Mouse (Mus musculus) liver, embryonic 13.5 days (tissue): Measurements from ENCODE around the gene Retreg1. TPM values are rescaled to one million over a fixed set of nuclear protein-coding genes. Genes with fewer than 3 reads are reported as not detected.
A peak's percentile ranks its signal among the peaks of the same experiment; 100 is the strongest.

Experiments used
- ATAC-seq: fragments of 200-750 bp; cut with Nextera tagmentation; 2 replicates; pipeline ENCODE4 v1.8.0; 2017; ENCODE audit warnings: low read depth, mild to moderate bottlenecking, moderate number of reproducible peaks, moderate library complexity
- DNase-seq: peaks from one replicate; pipeline ENCODE4 v3.0.0; 2022
- H3K27ac ChIP-seq: fragments of 300-500 bp; sonication (generic); 2 replicates; pipeline ENCODE4 v1.5.1; 2015; ENCODE audit warnings: moderate library complexity, mild to moderate bottlenecking, inconsistent platforms
- H3K27me3 ChIP-seq: fragments of 300-500 bp; sonication (generic); 2 replicates; pipeline ENCODE4 v1.6.1; 2015; ENCODE audit warnings: mild to moderate bottlenecking, inconsistent platforms
- H3K36me3 ChIP-seq: fragments of 300-500 bp; sonication (generic); 2 replicates; pipeline ENCODE4 v1.6.1; 2015; ENCODE audit warnings: mild to moderate bottlenecking, inconsistent platforms
- H3K4me1 ChIP-seq: fragments of 300-500 bp; sonication (generic); replicated peaks from 2 replicates; pipeline ENCODE4 v1.6.1; 2015; ENCODE audit warnings: inconsistent platforms
- H3K4me2 ChIP-seq: fragments of 300-500 bp; sonication (generic); 2 replicates; pipeline ENCODE4 v1.6.1; 2015; ENCODE audit warnings: inconsistent platforms, mild to moderate bottlenecking, moderate library complexity
- H3K4me3 ChIP-seq: fragments of 300-500 bp; sonication (generic); replicated peaks from 2 replicates; pipeline ENCODE4 v1.5.1; 2015; ENCODE audit warnings: mild to moderate bottlenecking, inconsistent platforms
- H3K9ac ChIP-seq: fragments of 300-500 bp; sonication (generic); 2 replicates; pipeline ENCODE4 v1.6.1; 2015; ENCODE audit warnings: mild to moderate bottlenecking, inconsistent platforms
- H3K9me3 ChIP-seq: fragments of 300-500 bp; sonication (generic); replicated peaks from 2 replicates; pipeline ENCODE4 v1.6.1; 2016; ENCODE audit warnings: inconsistent platforms
- WGBS: fragments of 180-500 bp; shearing (Covaris S2); methylation state at CpG from one replicate; pipeline ENCODE4 v1.1.7; 2015; ENCODE audit not compliant: insufficient replicate concordance; 5-methylcytosine and 5-hydroxymethylcytosine counted together
- polyA plus RNA-seq: library from polyadenylated mRNA; unstranded; fragments of >200 nt; fragmentation: Nextera tagmentation; extraction: Ambion mirVana; gene quantifications from 2 replicates; pipeline ENCODE4 v1.2.1, GENCODE M21; 2015

Gene Retreg1
- polyA plus RNA-seq, 1 experiment from 2014 or later: 1.4 TPM

DNA sequence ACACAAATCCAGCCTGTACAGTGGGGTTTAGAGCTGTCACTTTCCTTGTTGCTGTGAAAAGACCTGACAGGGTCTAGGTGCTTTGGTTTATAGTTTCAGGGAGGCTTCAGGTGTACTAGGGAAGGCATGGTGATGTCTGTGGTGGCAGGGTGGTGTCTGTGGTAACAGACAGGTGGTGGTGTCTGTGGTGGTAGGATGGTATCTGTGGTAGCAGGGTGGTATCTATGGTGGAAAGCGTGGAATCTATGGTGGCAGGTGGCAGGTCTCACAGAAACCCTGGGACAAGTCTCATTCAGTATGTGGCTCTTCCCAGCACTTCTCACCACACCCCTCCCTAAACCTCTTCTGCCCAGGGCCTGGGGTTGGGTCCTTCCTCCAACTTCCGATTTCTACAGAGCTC is 8.7 kb upstream of the Retreg1 start:
- peaks cover 2% of the 10 kb centered on the region; the same call in 1 of the 2 replicates for H3K4me1 ChIP-seq
- no peak for ATAC-seq
- no peaks in the 10 kb centered on the region for H3K27me3 ChIP-seq
- 56% methylated on average over 2 of the region's 2 CpGs for WGBS
- H3K4me3 ChIP-seq: no peak overlapping the region
- H3K4me2 ChIP-seq: no peak overlapping the region
- H3K9me3 ChIP-seq: no peaks in the 10 kb centered on the region
- no peaks in the 10 kb centered on the region for H3K36me3 ChIP-seq
- H3K27ac ChIP-seq: no peak overlapping the region
- H3K9ac ChIP-seq: no peak overlapping the region
- no peak for DNase-seq

DNA sequence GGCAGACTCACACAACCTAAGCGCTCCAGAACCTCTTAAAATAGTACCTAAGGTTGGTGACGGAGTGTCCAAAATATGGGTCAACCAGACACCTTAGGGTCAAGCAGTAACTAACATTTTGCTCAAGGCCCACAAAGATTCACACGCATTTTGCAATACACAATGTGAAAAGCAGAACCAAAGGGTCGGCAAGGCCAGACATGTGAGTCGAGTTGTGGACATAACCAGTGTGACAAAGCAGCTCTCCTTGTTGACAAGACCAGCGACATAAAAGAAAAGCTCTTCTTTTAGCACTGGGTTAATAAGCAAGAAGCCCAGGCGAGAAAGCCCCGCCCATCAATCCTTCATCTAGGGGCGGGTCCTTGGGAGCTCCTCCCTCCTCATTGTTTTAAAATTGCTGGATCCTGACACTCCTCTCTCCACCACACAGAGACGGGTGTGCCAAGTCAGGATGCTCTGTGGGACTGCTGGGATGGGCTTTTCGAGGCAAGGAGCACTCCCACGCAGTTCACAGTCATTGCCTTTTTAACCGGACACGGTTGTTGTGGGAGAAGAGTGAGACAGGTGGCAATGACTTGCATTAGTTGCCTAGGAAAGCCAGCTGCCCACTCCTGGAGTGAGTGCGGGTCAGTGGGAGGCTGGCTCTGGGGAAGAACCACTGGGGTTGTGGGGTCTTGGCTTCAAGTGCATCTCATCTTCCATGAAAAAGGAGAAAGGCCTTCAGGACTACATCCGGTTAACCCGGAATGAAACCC is 7.9 kb upstream of the Retreg1 start:
- H3K27me3 ChIP-seq: no peaks in the 10 kb centered on the region
- H3K27ac ChIP-seq: no peak overlapping the region
- H3K4me2 ChIP-seq: no peak overlapping the region
- H3K4me1 ChIP-seq: peaks cover 2% of the 10 kb centered on the region; the same call in 1 of the 2 replicates
- no peak overlapping the region for H3K9ac ChIP-seq
- 71% methylated on average over 17 of the region's 17 CpGs for WGBS
- ATAC-seq: no peak
- no peak overlapping the region for H3K4me3 ChIP-seq
- no peaks in the 10 kb centered on the region for H3K9me3 ChIP-seq
- DNase-seq: no peak
- H3K36me3 ChIP-seq: no peaks in the 10 kb centered on the region

DNA sequence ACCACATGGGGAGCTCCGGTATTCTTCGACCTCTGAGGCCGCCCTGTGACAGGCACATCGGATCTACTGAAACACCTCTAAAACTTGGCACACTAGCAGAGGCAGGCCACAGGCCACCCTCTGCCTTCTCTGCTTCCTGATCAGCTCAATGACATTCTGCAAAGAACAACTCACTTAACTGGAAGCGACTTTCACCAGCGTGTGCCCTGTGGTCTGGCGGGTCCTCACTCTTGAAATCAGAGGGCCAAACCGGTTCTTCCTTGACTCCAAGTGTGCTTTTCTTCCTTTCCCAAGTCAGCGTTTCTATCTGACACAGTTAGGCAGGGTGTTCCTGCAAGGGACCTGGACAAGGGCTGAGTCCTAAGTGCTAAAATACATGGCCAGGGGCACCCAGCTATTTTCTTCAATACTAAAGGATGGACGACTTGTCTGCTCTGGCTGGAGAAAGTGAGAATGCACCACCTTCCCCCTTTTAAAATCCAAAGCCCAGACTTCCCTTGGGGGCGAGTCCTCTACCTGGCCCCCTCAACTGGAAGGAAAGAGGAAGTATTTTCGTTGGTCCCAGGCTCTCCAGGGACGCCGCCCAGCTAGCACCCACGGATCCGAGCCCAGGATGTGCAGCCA is 406 bp upstream of the Retreg1 start:
- Histone ChIP-seq H3K36me3 (no peaks in the 10 kb centered on the region), H3K4me1 (0 out of 2 replicates have a peak, but pooled peaks cover 9% of the 10 kb centered on the region), H3K27ac (no peak overlapping the region), H3K4me3 (peak overlapping the region; percentile 59), H3K9me3 (no peaks in the 10 kb centered on the region), H3K27me3 (peaks cover 42% of the 10 kb centered on the region), H3K4me2 (peak overlapping the region; percentile 72), H3K9ac (no peak overlapping the region)
- 13% methylated on average over 16 of the region's 16 CpGs for WGBS
- ATAC-seq (no peak), DNase-seq (no peak)

DNA sequence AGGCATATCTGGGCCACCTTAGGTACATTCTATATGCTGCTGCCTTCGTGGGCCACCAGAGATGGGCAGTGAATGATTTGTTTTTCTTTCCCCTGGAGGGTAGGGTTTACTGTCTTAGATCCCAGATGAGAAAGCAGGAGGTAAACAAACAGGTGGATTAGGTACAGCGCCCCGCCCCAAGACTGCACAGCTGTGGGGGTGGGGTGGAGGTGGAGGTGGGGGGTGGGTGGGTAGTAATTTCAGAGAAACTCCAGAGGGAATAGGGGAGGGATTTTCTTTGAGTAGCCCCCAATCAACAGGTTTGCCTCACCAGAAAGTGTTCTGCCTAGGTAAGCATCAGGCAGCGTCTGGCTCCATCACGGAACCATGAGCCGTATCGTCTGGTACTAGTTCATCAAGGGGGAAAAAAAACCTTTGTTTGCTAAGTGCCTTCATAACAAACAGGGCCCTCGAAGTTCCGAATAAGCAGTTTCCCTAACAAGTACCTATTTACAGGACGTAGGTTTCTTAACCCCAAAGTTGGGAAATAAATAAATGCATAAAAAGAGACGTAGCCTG is 1.1 kb downstream of the Retreg1 start:
- Histone ChIP-seq H3K36me3 (no peaks in the 10 kb centered on the region), H3K4me1 (0 out of 2 replicates have a peak, but pooled peaks cover 9% of the 10 kb centered on the region), H3K4me2 (peak overlapping the region; percentile 72; the same call in 1 of the 2 replicates), H3K9me3 (no peaks in the 10 kb centered on the region), H3K4me3 (peak overlapping the region; percentile 59; the same call in 1 of the 2 replicates), H3K27me3 (peaks cover 42% of the 10 kb centered on the region), H3K27ac (no peak overlapping the region), H3K9ac (no peak overlapping the region)
- ATAC-seq (no peak), DNase-seq (no peak)
- WGBS: 30% methylated on average over 11 of the region's 11 CpGs

DNA sequence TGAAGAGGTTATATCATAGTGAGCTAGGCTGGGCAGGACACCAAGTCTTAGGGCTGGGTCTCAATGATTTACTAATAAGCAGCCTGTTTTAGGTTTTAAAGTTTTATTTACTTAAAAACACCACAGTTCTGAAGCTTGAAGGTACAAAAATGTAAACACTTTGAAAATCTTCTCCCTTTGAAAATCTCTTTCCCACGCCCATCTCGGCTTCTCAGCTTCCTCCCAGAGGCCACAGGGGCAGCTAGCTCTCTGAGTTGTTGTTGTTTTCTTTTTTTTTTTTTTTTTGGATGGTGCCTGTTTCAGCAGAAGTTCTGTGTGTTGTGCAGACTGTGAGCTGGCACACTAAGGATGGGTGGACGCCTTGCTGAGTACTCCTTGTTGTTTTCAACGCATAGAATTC is 1.8 kb downstream of the Retreg1 start:
- ATAC-seq (no peak), DNase-seq (no peak)
- 35% methylated on average over 4 of the region's 4 CpGs for WGBS
- Histone ChIP-seq H3K4me2 (no peak overlapping the region), H3K4me1 (0 out of 2 replicates have a peak, but pooled peaks cover 9% of the 10 kb centered on the region), H3K27me3 (peaks cover 42% of the 10 kb centered on the region), H3K9me3 (no peaks in the 10 kb centered on the region), H3K9ac (no peak overlapping the region), H3K4me3 (no peak overlapping the region), H3K36me3 (no peaks in the 10 kb centered on the region), H3K27ac (no peak overlapping the region)

DNA sequence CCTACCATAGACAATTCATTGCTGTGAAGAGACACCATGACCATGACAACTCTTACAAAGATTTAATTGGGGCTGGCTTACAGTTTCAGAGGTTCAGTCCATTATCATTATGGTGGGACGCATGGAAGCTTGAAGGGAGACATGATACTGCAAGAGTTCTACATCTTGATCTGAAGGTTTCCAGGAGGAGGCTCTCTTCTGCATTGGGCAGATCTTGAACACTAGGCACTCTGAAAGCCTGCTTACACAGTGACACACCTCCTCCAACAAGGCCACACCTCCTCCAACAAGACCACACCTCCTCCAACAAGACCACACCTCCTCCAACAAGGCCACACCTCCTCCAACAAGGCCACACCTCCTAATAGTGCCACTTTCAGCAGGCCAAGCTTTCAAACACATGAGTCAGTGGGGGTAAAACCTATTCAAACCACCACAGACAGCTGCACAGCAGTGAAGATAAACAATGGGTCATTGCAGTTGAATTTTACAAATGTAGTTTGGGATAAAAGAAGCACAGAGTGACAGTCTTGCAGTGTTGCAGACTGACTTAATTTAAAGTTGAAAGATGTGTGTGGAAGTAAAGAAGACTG is 4.7 kb downstream of the Retreg1 start:
- Histone ChIP-seq H3K9me3 (no peaks in the 10 kb centered on the region), H3K4me2 (no peak overlapping the region), H3K9ac (no peak overlapping the region), H3K27me3 (peaks cover 26% of the 10 kb centered on the region), H3K4me1 (0 out of 2 replicates have a peak, but pooled peaks cover 7% of the 10 kb centered on the region), H3K27ac (no peak overlapping the region), H3K36me3 (no peaks in the 10 kb centered on the region), H3K4me3 (no peak overlapping the region)
- ATAC-seq (no peak), DNase-seq (no peak)
- WGBS: 70% methylated on average over 1 of the region's 1 CpGs

DNA sequence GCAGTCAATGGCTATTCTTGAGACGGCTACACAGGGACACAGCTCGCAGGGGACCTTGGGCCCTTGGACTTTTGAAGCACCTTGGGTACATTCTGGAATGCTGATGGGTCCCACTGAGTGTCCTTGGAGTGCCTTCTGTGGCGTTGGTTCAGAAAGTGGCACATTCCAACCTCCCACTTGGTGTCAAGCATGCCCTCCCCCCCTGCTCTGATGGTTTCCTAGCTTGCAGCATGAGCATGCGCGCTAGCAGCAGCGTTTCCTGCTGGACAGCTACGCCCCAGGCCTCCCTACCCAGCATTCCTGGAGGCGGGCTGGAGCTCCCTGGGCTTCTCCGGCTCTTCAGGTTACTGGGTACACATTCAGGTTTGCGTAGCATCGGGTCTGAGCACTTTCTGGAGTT is 7.6 kb downstream of the Retreg1 start:
- no peak overlapping the region for H3K4me3 ChIP-seq
- no peaks in the 10 kb centered on the region for H3K4me1 ChIP-seq
- H3K9me3 ChIP-seq: no peaks in the 10 kb centered on the region
- no peak overlapping the region for H3K9ac ChIP-seq
- no peak for ATAC-seq
- no peaks in the 10 kb centered on the region for H3K27me3 ChIP-seq
- H3K27ac ChIP-seq: no peak overlapping the region
- 59% methylated on average over 11 of the region's 11 CpGs for WGBS
- no peak overlapping the region for H3K4me2 ChIP-seq
- H3K36me3 ChIP-seq: no peaks in the 10 kb centered on the region
- no peak for DNase-seq

DNA sequence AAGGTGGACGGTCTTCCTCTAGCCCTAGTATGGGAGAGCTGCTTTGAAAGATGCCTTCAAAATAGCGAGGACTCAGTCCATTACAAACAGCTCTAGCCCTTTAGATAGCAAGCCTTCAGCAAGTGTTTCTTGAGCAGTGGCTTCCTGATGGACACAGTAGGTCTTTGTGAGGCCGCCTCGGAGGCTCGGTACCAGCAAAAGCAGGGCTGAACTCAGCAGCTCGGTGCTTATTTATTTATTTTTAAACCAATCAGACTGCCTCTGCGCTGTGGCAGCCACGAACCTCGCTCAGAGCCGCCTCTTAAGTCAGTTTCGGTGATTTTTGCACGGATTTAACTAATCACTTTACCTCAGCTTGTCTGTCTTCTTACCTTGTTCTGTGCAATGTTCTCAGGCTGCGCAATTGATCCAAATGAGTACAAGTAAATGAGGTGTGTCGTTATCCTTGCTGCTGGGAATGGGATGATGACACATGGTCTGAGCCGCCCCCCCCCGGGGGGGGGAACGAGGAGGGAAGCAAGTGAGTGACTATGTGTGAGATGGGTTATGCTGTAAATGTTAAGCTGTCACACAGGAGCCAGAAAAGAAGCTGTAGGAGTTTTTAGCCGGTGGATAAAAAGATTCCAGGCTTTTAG is 11.4 kb downstream of the Retreg1 start:
- H3K4me1 ChIP-seq: no peaks in the 10 kb centered on the region
- H3K27ac ChIP-seq: no peak overlapping the region
- ATAC-seq (no peak), DNase-seq (no peak)
- 64% methylated on average over 18 of the region's 18 CpGs for WGBS
- H3K27me3 ChIP-seq: no peaks in the 10 kb centered on the region
- no peak overlapping the region for H3K4me3 ChIP-seq
- H3K9ac ChIP-seq: no peak overlapping the region
- H3K4me2 ChIP-seq: no peak overlapping the region
- H3K9me3 ChIP-seq: no peaks in the 10 kb centered on the region
- H3K36me3 ChIP-seq: no peaks in the 10 kb centered on the region

DNA sequence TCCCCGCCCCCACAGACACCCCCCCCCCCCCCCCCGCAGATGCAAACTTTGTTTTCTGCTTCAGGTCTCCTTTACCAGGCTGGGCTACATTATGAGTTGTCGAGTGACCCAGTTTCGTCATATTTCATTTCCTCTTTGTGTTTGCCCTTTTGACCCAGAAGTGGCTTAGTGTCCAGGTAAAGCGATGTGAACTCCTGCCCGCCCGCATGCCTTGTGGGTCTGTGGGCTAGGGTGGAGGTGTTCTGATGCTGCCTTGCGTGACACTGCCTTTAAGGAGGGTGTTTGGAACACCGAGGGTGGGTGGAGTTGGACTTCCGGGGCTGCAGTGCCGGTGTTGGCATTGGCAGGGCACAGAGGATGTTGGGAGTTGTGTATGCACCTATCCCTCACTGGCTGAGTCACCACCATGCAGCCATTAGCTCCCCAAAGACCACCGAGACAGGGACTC is 15.7 kb downstream of the Retreg1 start:
- ATAC-seq (no peak), DNase-seq (no peak)

DNA sequence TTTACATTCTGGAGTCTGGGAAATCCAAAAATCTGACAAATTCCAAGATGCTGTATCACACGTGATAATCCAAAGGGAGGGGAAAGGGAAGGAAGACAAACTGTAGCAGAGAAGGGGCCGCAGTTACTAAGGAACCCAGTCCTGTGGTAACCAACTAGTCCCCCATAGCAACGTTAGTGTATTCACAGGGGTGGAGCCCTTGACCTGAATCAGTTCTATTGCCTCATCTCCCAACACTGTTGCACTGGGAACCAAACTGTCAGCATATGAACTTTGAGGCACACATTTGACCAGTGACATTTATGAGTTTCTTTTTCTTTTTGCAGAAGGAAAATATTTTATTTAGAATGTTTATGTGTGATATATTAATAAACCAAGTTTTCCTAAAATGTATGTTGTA is 16.5 kb downstream of the Retreg1 start:
- H3K9ac ChIP-seq: no peak overlapping the region
- ATAC-seq: no peak
- H3K27ac ChIP-seq: no peak overlapping the region
- DNase-seq: no peak
- H3K36me3 ChIP-seq: no peaks in the 10 kb centered on the region
- no peak overlapping the region for H3K4me3 ChIP-seq
- H3K9me3 ChIP-seq: no peaks in the 10 kb centered on the region
- H3K4me2 ChIP-seq: no peak overlapping the region
- H3K27me3 ChIP-seq: no peaks in the 10 kb centered on the region
- WGBS: 37% methylated on average over 3 of the region's 3 CpGs
- H3K4me1 ChIP-seq: no peaks in the 10 kb centered on the region

More for the DNA sequence above, 15.7 kb downstream of the Retreg1 start:
- Histone ChIP-seq H3K36me3 (no peaks in the 10 kb centered on the region), H3K4me3 (no peak overlapping the region), H3K9ac (no peak overlapping the region), H3K4me1 (no peaks in the 10 kb centered on the region), H3K27me3 (no peaks in the 10 kb centered on the region), H3K4me2 (no peak overlapping the region), H3K9me3 (no peaks in the 10 kb centered on the region), H3K27ac (no peak overlapping the region)
- WGBS: 45% methylated on average over 11 of the region's 12 CpGs

DNA sequence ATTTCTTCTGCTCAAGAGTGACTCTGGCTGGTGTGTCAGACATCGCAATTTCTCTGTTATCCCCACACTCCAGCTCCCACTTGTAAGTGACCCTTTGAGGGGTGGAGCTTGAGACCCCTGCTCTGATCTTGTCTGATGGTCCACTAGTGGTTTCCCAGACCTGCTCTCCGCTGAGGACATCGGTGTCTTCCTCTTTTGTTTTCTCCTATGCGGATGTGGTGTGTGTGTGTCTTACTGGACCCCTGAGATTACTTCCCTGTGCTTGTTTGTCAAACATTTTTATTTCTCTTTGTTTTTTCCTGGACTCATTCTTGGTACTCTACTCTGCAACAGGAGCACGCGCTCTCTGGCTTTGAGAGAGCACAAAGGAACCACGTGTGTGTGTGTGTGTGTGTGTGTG is 18.9 kb downstream of the Retreg1 start:
- H3K9ac ChIP-seq: no peak overlapping the region
- ATAC-seq (no peak), DNase-seq (no peak)
- H3K4me2 ChIP-seq: no peak overlapping the region
- no peak overlapping the region for H3K27ac ChIP-seq
- no peaks in the 10 kb centered on the region for H3K9me3 ChIP-seq
- no peaks in the 10 kb centered on the region for H3K4me1 ChIP-seq
- no peaks in the 10 kb centered on the region for H3K36me3 ChIP-seq
- no peak overlapping the region for H3K4me3 ChIP-seq
- no peaks in the 10 kb centered on the region for H3K27me3 ChIP-seq
- WGBS: 60% methylated on average over 7 of the region's 7 CpGs
